Mouse (Mus musculus): ENCODE data around the gene Zic4. TPM values are rescaled to one million over a fixed set of nuclear protein-coding genes. Genes with fewer than 3 reads are reported as not detected.

Gene Zic4
- polyA plus RNA-seq, 1 experiment from 2014 or later, result not detected

GRCm38 (mm10) chr9:91351961-91352411, 10.2 kb upstream of the Zic4 start:
- peaks cover 76% of the 10 kb centered on the region for H3K27me3 ChIP-seq (ENCODE audit: insufficient read depth, low read length)
- WGBS (ENCODE audit: insufficient replicate concordance), result 3% methylated on average over 13 of the region's 13 CpGs
- H3K27ac ChIP-seq (ENCODE audit: low read depth), result no peak overlapping the region
- H3K4me3 ChIP-seq (ENCODE audit: low read depth, low read length), result no peak overlapping the region
- H3K4me2 ChIP-seq (ENCODE audit: low read depth, low read length), result no peak overlapping the region
- H3K9ac ChIP-seq (replicated peaks), result no peak overlapping the region
- no peaks in the 10 kb centered on the region for H3K9me3 ChIP-seq (ENCODE audit: low read length)
- DNase-seq (no peak), ATAC-seq (no peak)
- TF ChIP-seq CTCF (IDR thresholded peaks at IDR 0.05; ENCODE audit: low read depth) (no peak), EP300 (IDR thresholded peaks at IDR 0.05; ENCODE audit: low read depth) (no peak)
- no peaks in the 10 kb centered on the region for H3K4me1 ChIP-seq (ENCODE audit: insufficient read depth)
- H3K36me3 ChIP-seq (replicated peaks; ENCODE audit: insufficient read depth, low read length), result no peaks in the 10 kb centered on the region

GRCm38 (mm10) chr9:91352786-91353185, 9.4 kb upstream of the Zic4 start:
- Histone ChIP-seq H3K27me3 (ENCODE audit: insufficient read depth, low read length) (peaks cover 76% of the 10 kb centered on the region), H3K27ac (ENCODE audit: low read depth) (no peak overlapping the region), H3K9ac (replicated peaks) (no peak overlapping the region), H3K36me3 (replicated peaks; ENCODE audit: insufficient read depth, low read length) (no peaks in the 10 kb centered on the region), H3K9me3 (ENCODE audit: low read length) (no peaks in the 10 kb centered on the region), H3K4me1 (ENCODE audit: insufficient read depth) (no peaks in the 10 kb centered on the region), H3K4me2 (ENCODE audit: low read depth, low read length) (no peak overlapping the region), H3K4me3 (ENCODE audit: low read depth, low read length) (no peak overlapping the region)
- ATAC-seq (no peak), DNase-seq (no peak)
- WGBS (ENCODE audit: insufficient replicate concordance), result 3% methylated on average over 15 of the region's 15 CpGs
- TF ChIP-seq EP300 (IDR thresholded peaks at IDR 0.05; ENCODE audit: low read depth), result no peak
- no peak for TF ChIP-seq CTCF (IDR thresholded peaks at IDR 0.05; ENCODE audit: low read depth)

- WGBS (ENCODE audit: insufficient replicate concordance), result 5% methylated on average over 37 of the region's 37 CpGs
- Histone ChIP-seq H3K4me3 (ENCODE audit: low read depth, low read length) (no peak overlapping the region), H3K4me2 (ENCODE audit: low read depth, low read length) (no peak overlapping the region), H3K27ac (ENCODE audit: low read depth) (no peak overlapping the region), H3K27me3 (ENCODE audit: insufficient read depth, low read length) (peaks cover 76% of the 10 kb centered on the region), H3K9ac (replicated peaks) (no peak overlapping the region), H3K36me3 (replicated peaks; ENCODE audit: insufficient read depth, low read length) (no peaks in the 10 kb centered on the region), H3K9me3 (ENCODE audit: low read length) (no peaks in the 10 kb centered on the region), H3K4me1 (ENCODE audit: insufficient read depth) (no peaks in the 10 kb centered on the region)
- no peak for DNase-seq
- no peak for ATAC-seq
- TF ChIP-seq CTCF (IDR thresholded peaks at IDR 0.05; ENCODE audit: low read depth) (no peak), EP300 (IDR thresholded peaks at IDR 0.05; ENCODE audit: low read depth) (no peak)
Observed at GRCm38 (mm10) chr9:91353551-91354433, 8.4 kb upstream of the Zic4 start.

- no peak for ATAC-seq
- Histone ChIP-seq H3K9me3 (ENCODE audit: low read length) (no peaks in the 10 kb centered on the region), H3K4me3 (ENCODE audit: low read depth, low read length) (no peak overlapping the region), H3K4me2 (ENCODE audit: low read depth, low read length) (no peak overlapping the region), H3K9ac (replicated peaks) (no peak overlapping the region), H3K27ac (ENCODE audit: low read depth) (no peak overlapping the region), H3K36me3 (replicated peaks; ENCODE audit: insufficient read depth, low read length) (no peaks in the 10 kb centered on the region), H3K4me1 (ENCODE audit: insufficient read depth) (no peaks in the 10 kb centered on the region), H3K27me3 (ENCODE audit: insufficient read depth, low read length) (peaks cover 78% of the 10 kb centered on the region)
- DNase-seq, result no peak
- TF ChIP-seq EP300 (IDR thresholded peaks at IDR 0.05; ENCODE audit: low read depth), result no peak
- no peak for TF ChIP-seq CTCF (IDR thresholded peaks at IDR 0.05; ENCODE audit: low read depth)
- 7% methylated on average over 22 of the region's 22 CpGs for WGBS (ENCODE audit: insufficient replicate concordance)
Observed at GRCm38 (mm10) chr9:91354434-91355269, 7.6 kb upstream of the Zic4 start.

GRCm38 (mm10) chr9:91355270-91355589, 7.0 kb upstream of the Zic4 start:
- Histone ChIP-seq H3K36me3 (replicated peaks; ENCODE audit: insufficient read depth, low read length) (no peaks in the 10 kb centered on the region), H3K9ac (replicated peaks) (no peak overlapping the region), H3K27ac (ENCODE audit: low read depth) (no peak overlapping the region), H3K4me3 (ENCODE audit: low read depth, low read length) (no peak overlapping the region), H3K27me3 (ENCODE audit: insufficient read depth, low read length) (peaks cover 78% of the 10 kb centered on the region), H3K4me2 (ENCODE audit: low read depth, low read length) (no peak overlapping the region), H3K4me1 (ENCODE audit: insufficient read depth) (no peaks in the 10 kb centered on the region), H3K9me3 (ENCODE audit: low read length) (no peaks in the 10 kb centered on the region)
- no peak for TF ChIP-seq CTCF (IDR thresholded peaks at IDR 0.05; ENCODE audit: low read depth)
- TF ChIP-seq EP300 (IDR thresholded peaks at IDR 0.05; ENCODE audit: low read depth), result no peak
- 3% methylated on average over 7 of the region's 7 CpGs for WGBS (ENCODE audit: insufficient replicate concordance)
- ATAC-seq (no peak), DNase-seq (no peak)

All from liver, postnatal 0 days (tissue).